Mouse (Mus musculus) midbrain, embryonic 15.5 days (tissue): Measurements from ENCODE around the gene Gm43517. TPM values are rescaled to one million over a fixed set of nuclear protein-coding genes. Genes with fewer than 3 reads are reported as not detected.

Experiments used
- ATAC-seq: fragments of 200-750 bp; cut with Nextera tagmentation; replicated peaks from 2 replicates; pipeline ENCODE4 v1.8.0; 2017; ENCODE audit warnings: moderate TSS enrichment
- H3K27ac ChIP-seq: fragments of 300-500 bp; sonication (generic); 2 replicates; pipeline ENCODE4 v1.5.1; 2015; ENCODE audit warnings: mild to moderate bottlenecking, inconsistent platforms
- H3K27me3 ChIP-seq: fragments of 300-500 bp; sonication (generic); replicated peaks from 2 replicates; pipeline ENCODE4 v1.6.1; 2015; ENCODE audit warnings: inconsistent platforms
- H3K36me3 ChIP-seq: fragments of 300-500 bp; sonication (generic); replicated peaks from 2 replicates; pipeline ENCODE4 v1.6.1; 2015; ENCODE audit warnings: inconsistent platforms
- H3K4me1 ChIP-seq: fragments of 300-500 bp; sonication (generic); 2 replicates; pipeline ENCODE4 v1.6.1; 2015; ENCODE audit warnings: inconsistent platforms
- H3K4me2 ChIP-seq: fragments of 300-500 bp; sonication (generic); 2 replicates; pipeline ENCODE4 v1.6.1; 2015; ENCODE audit warnings: inconsistent platforms, mild to moderate bottlenecking, moderate library complexity
- H3K4me3 ChIP-seq: fragments of 300-500 bp; sonication (generic); 2 replicates; pipeline ENCODE4 v1.5.1; 2015; ENCODE audit warnings: mild to moderate bottlenecking, inconsistent platforms
- H3K9ac ChIP-seq: fragments of 300-500 bp; sonication (generic); 2 replicates; pipeline ENCODE4 v1.6.1; 2015; ENCODE audit warnings: mild to moderate bottlenecking, inconsistent platforms
- H3K9me3 ChIP-seq: fragments of 300-500 bp; sonication (generic); 2 replicates; pipeline ENCODE4 v1.6.1; 2016; ENCODE audit warnings: inconsistent platforms
- WGBS: fragments of 180-500 bp; shearing (Covaris S2); methylation state at CpG from one replicate; pipeline ENCODE4 v1.1.7; 2015; ENCODE audit warnings: mixed read lengths; 5-methylcytosine and 5-hydroxymethylcytosine counted together
- polyA plus RNA-seq: library from polyadenylated mRNA; unstranded; fragments of >200 nt; fragmentation: Nextera tagmentation; extraction: Ambion mirVana; gene quantifications from 2 replicates; pipeline ENCODE4 v1.2.1, GENCODE M21; 2015

Gene Gm43517
- polyA plus RNA-seq, 1 experiment from 2014 or later: not detected

- no peak for ATAC-seq
- Histone ChIP-seq H3K4me3 (no peak overlapping the region), H3K27ac (no peak overlapping the region), H3K9ac (no peak overlapping the region), H3K4me2 (no peak overlapping the region), H3K36me3 (no peaks in the 10 kb centered on the region), H3K9me3 (no peaks in the 10 kb centered on the region), H3K27me3 (peaks cover 68% of the 10 kb centered on the region), H3K4me1 (peaks cover 12% of the 10 kb centered on the region; the same call in 1 of the 2 replicates)
- WGBS: 0% methylated on average over 1 of the region's 1 CpGs
These were observed 6.1 kb upstream of the Gm43517 start for GRCm38 (mm10) chr12:49378920-49379319.

GRCm38 (mm10) chr12:49379446-49379845 is 5.5 kb upstream of the Gm43517 start:
- Histone ChIP-seq H3K4me2 (no peak overlapping the region), H3K4me3 (no peak overlapping the region), H3K9ac (no peak overlapping the region), H3K27ac (no peak overlapping the region), H3K9me3 (no peaks in the 10 kb centered on the region), H3K4me1 (peaks cover 7% of the 10 kb centered on the region; the same call in 1 of the 2 replicates), H3K27me3 (peaks cover 65% of the 10 kb centered on the region), H3K36me3 (no peaks in the 10 kb centered on the region)
- no peak for ATAC-seq
- 3% methylated on average over 11 of the region's 11 CpGs for whole genome bisulfite sequencing

- Histone ChIP-seq H3K4me2 (no peak overlapping the region), H3K9ac (no peak overlapping the region), H3K4me1 (0 out of 2 replicates have a peak, but pooled peaks cover 5% of the 10 kb centered on the region), H3K27me3 (peaks cover 68% of the 10 kb centered on the region), H3K36me3 (no peaks in the 10 kb centered on the region), H3K4me3 (no peak overlapping the region), H3K9me3 (no peaks in the 10 kb centered on the region), H3K27ac (no peak overlapping the region)
- WGBS: 0% methylated on average over 4 of the region's 4 CpGs
- no peak for ATAC-seq
These were observed 4.5 kb upstream of the Gm43517 start for GRCm38 (mm10) chr12:49380442-49380841.

- Histone ChIP-seq H3K9ac (no peak overlapping the region), H3K4me3 (no peak overlapping the region), H3K36me3 (no peaks in the 10 kb centered on the region), H3K4me1 (0 out of 2 replicates have a peak, but pooled peaks cover 5% of the 10 kb centered on the region), H3K27ac (no peak overlapping the region), H3K9me3 (no peaks in the 10 kb centered on the region), H3K27me3 (peaks cover 66% of the 10 kb centered on the region), H3K4me2 (no peak overlapping the region)
- WGBS: 3% methylated on average over 4 of the region's 4 CpGs
- ATAC-seq: no peak
These were observed 3.9 kb upstream of the Gm43517 start for GRCm38 (mm10) chr12:49381031-49381525.

- H3K27me3 ChIP-seq: peaks cover 60% of the 10 kb centered on the region
- H3K36me3 ChIP-seq: no peaks in the 10 kb centered on the region
- 0 out of 2 replicates have a peak, but pooled peaks cover 5% of the 10 kb centered on the region for H3K4me1 ChIP-seq
- H3K4me3 ChIP-seq: no peak overlapping the region
- no peaks in the 10 kb centered on the region for H3K9me3 ChIP-seq
- 1% methylated on average over 19 of the region's 19 CpGs for WGBS
- H3K4me2 ChIP-seq: no peak overlapping the region
- no peak overlapping the region for H3K9ac ChIP-seq
- ATAC-seq: no peak
- H3K27ac ChIP-seq: no peak overlapping the region
These were observed 3.1 kb upstream of the Gm43517 start for GRCm38 (mm10) chr12:49381721-49382365.

GRCm38 (mm10) chr12:49382565-49383520 is 2.1 kb upstream of the Gm43517 start, which contains the start of gene Foxg1:
Gene Foxg1 (plus strand): TSS chr12:49382660.
- Histone ChIP-seq H3K9me3 (no peaks in the 10 kb centered on the region), H3K27ac (no peak within 1 kb of the TSS), H3K4me2 (peak within 1 kb of the TSS; percentile 36), H3K27me3 (peaks cover 52% of the 10 kb centered on the region), H3K36me3 (no peaks in the 10 kb centered on the region), H3K4me3 (peak within 1 kb of the TSS; percentile 26), H3K9ac (no peak within 1 kb of the TSS), H3K4me1 (0 out of 2 replicates have a peak, but pooled peaks cover 5% of the 10 kb centered on the region)
- peak; percentile 21; the same call in 1 of the 2 replicates for ATAC-seq
- under 1% methylated on average over 61 of the region's 61 CpGs for WGBS

- peak; percentile 76 for ATAC-seq
- under 1% methylated on average over 51 of the region's 67 CpGs for WGBS
- no peak overlapping the region for H3K9ac ChIP-seq
These were observed 1.3 kb upstream of the Gm43517 start for GRCm38 (mm10) chr12:49383521-49384133.

GRCm38 (mm10) chr12:49384295-49384875 is 589 bp upstream of the Gm43517 start:
- ATAC-seq: peak; percentile 14; the same call in 1 of the 2 replicates
- Histone ChIP-seq H3K36me3 (no peaks in the 10 kb centered on the region), H3K9me3 (no peaks in the 10 kb centered on the region), H3K9ac (no peak overlapping the region), H3K4me1 (0 out of 2 replicates have a peak, but pooled peaks cover 5% of the 10 kb centered on the region), H3K27me3 (peaks cover 42% of the 10 kb centered on the region), H3K4me2 (peak overlapping the region; percentile 36; the same call in 1 of the 2 replicates), H3K4me3 (peak overlapping the region; percentile 26), H3K27ac (peak overlapping the region; percentile 10; the same call in 1 of the 2 replicates)
- WGBS: under 1% methylated on average over 51 of the region's 66 CpGs

More at GRCm38 (mm10) chr12:49383521-49384133, 1.3 kb upstream of the Gm43517 start:
- H3K36me3 ChIP-seq: no peaks in the 10 kb centered on the region
- H3K27me3 ChIP-seq: peaks cover 49% of the 10 kb centered on the region
- H3K4me1 ChIP-seq: 0 out of 2 replicates have a peak, but pooled peaks cover 5% of the 10 kb centered on the region
- H3K4me2 ChIP-seq: peak overlapping the region; percentile 36
- peak overlapping the region; percentile 26 for H3K4me3 ChIP-seq
- H3K27ac ChIP-seq: no peak overlapping the region
- no peaks in the 10 kb centered on the region for H3K9me3 ChIP-seq

- peak overlapping the region; percentile 26 for H3K4me3 ChIP-seq
- H3K27ac ChIP-seq: 0 out of 2 replicates have a peak overlapping the region, but pooled peaks have one; percentile 17
- H3K27me3 ChIP-seq: peaks cover 40% of the 10 kb centered on the region
- WGBS: under 1% methylated on average over 23 of the region's 23 CpGs
- H3K4me1 ChIP-seq: 0 out of 2 replicates have a peak, but pooled peaks cover 5% of the 10 kb centered on the region
- H3K36me3 ChIP-seq: no peaks in the 10 kb centered on the region
- H3K9me3 ChIP-seq: no peaks in the 10 kb centered on the region
- ATAC-seq: peak; percentile 14; the same call in 1 of the 2 replicates
- no peak overlapping the region for H3K9ac ChIP-seq
- H3K4me2 ChIP-seq: no peak overlapping the region
These were observed 637 bp downstream of the Gm43517 start for GRCm38 (mm10) chr12:49385631-49385990.

GRCm38 (mm10) chr12:49386081-49386805 is 1.3 kb downstream of the Gm43517 start:
- no peaks in the 10 kb centered on the region for H3K9me3 ChIP-seq
- peaks cover 41% of the 10 kb centered on the region for H3K27me3 ChIP-seq
- peaks cover 7% of the 10 kb centered on the region; the same call in 1 of the 2 replicates for H3K4me1 ChIP-seq
- peak overlapping the region; percentile 26 for H3K4me3 ChIP-seq
- H3K36me3 ChIP-seq: no peaks in the 10 kb centered on the region
- 10% methylated on average over 10 of the region's 10 CpGs for WGBS
- no peak overlapping the region for H3K4me2 ChIP-seq
- no peak overlapping the region for H3K9ac ChIP-seq
- no peak for ATAC-seq
- H3K27ac ChIP-seq: no peak overlapping the region
